Mouse (Mus musculus) liver, embryonic 14.5 days (tissue): ENCODE measurements around the gene Ptgfrn. TPM values are rescaled to one million over a fixed set of nuclear protein-coding genes. Genes with fewer than 3 reads are reported as not detected.

Source experiments
- ATAC-seq: fragments of 200-750 bp; cut with Nextera tagmentation; 2 replicates; pipeline ENCODE4 v1.8.0; 2017; ENCODE audit warnings: moderate number of reproducible peaks, mild to moderate bottlenecking, moderate library complexity; ENCODE audit not compliant: insufficient read depth
- DNase-seq, 3 experiments: peaks; one replicate each; pipeline ENCODE4 v3.0.0-alpha.2; 2012 to 2013; ENCODE audit warnings: low read depth in 3 of 3, low spot score in 3 of 3
- H3K27ac ChIP-seq: fragments of 300-500 bp; sonication (generic); 2 replicates; pipeline ENCODE4 v1.5.1; 2014; ENCODE audit warnings: moderate library complexity, mild to moderate bottlenecking, control low read depth, inconsistent platforms
- H3K27me3 ChIP-seq: fragments of 300-500 bp; sonication (generic); 2 replicates; pipeline ENCODE4 v1.6.1; 2014; ENCODE audit warnings: mild to moderate bottlenecking, low read length, moderate library complexity; ENCODE audit not compliant: control insufficient read depth, insufficient read depth
- H3K36me3 ChIP-seq: fragments of 300-500 bp; sonication (generic); replicated peaks from 2 replicates; pipeline ENCODE4 v1.6.1; 2014; ENCODE audit warnings: low read depth; ENCODE audit not compliant: control insufficient read depth, insufficient read depth
- H3K4me1 ChIP-seq, 2 experiments: fragments of 200-500 bp in 1 of 2; fragments of 300-500 bp in 1 of 2; sonication (generic) in 1 of 2; replicated peaks; 2 replicates each; pipeline ENCODE4 v1.6.1; 2012 to 2014; ENCODE audit warnings: antibody characterized with exemption in 1 of 2, inconsistent platforms in 1 of 2, low read length in 1 of 2; ENCODE audit not compliant: control insufficient read depth in 2 of 2, insufficient read depth in 2 of 2
- H3K4me2 ChIP-seq: fragments of 300-500 bp; sonication (generic); 2 replicates; pipeline ENCODE4 v1.6.1; 2014; ENCODE audit warnings: low read depth, mild to moderate bottlenecking, control low read depth, moderate library complexity
- H3K4me3 ChIP-seq, 2 experiments: fragments of 200-500 bp in 1 of 2; fragments of 300-500 bp in 1 of 2; sonication (generic) in 1 of 2; 2 replicates each; pipeline ENCODE4 v1.5.1; 2012 to 2014; ENCODE audit warnings: low read depth in 2 of 2, low read length in 2 of 2, mild to moderate bottlenecking in 2 of 2, control low read depth in 1 of 2, inconsistent platforms in 1 of 2, moderate library complexity in 1 of 2; ENCODE audit not compliant: insufficient read depth in 1 of 2
- H3K9ac ChIP-seq: fragments of 300-500 bp; sonication (generic); replicated peaks from 2 replicates; pipeline ENCODE4 v1.6.1; 2014; ENCODE audit warnings: mild to moderate bottlenecking, control low read depth, moderate library complexity
- H3K9me3 ChIP-seq: fragments of 300-500 bp; sonication (generic); 2 replicates; pipeline ENCODE4 v1.6.1; 2016; ENCODE audit warnings: low read length, mixed read lengths; ENCODE audit not compliant: control insufficient read depth
- CTCF ChIP-seq: IDR thresholded peaks from 2 replicates; pipeline ENCODE4 v1.5.1; 2016; ENCODE audit warnings: antibody characterized with exemption, low read depth, control low read depth
- EP300 ChIP-seq: IDR thresholded peaks from 2 replicates; pipeline ENCODE4 v1.6.1; 2016; ENCODE audit warnings: antibody characterized with exemption, low read depth
- WGBS: fragments of 180-500 bp; shearing (Covaris S2); extraction: QIAGEN DNeasy Blood & Tissue Kit; methylation state at CpG from one replicate; pipeline ENCODE4 v1.1.7; 2014; ENCODE audit not compliant: insufficient replicate concordance; 5-methylcytosine and 5-hydroxymethylcytosine counted together
- polyA plus RNA-seq, 2 experiments: library from polyadenylated mRNA; depleted of rRNA in 1 of 2; stranded (reverse) in 1 of 2; unstranded in 1 of 2; fragments of >200 nt; fragmentation: Nextera tagmentation in 1 of 2; extraction: Ambion mirVana in 1 of 2; gene quantifications; 2 replicates each; pipeline versions ENCODE4 v1.2.1 to v1.2.3; 2012 to 2014

Ptgfrn gene
- polyA plus RNA-seq, 2 experiments: 0.29 to 1.2 TPM

DNA sequence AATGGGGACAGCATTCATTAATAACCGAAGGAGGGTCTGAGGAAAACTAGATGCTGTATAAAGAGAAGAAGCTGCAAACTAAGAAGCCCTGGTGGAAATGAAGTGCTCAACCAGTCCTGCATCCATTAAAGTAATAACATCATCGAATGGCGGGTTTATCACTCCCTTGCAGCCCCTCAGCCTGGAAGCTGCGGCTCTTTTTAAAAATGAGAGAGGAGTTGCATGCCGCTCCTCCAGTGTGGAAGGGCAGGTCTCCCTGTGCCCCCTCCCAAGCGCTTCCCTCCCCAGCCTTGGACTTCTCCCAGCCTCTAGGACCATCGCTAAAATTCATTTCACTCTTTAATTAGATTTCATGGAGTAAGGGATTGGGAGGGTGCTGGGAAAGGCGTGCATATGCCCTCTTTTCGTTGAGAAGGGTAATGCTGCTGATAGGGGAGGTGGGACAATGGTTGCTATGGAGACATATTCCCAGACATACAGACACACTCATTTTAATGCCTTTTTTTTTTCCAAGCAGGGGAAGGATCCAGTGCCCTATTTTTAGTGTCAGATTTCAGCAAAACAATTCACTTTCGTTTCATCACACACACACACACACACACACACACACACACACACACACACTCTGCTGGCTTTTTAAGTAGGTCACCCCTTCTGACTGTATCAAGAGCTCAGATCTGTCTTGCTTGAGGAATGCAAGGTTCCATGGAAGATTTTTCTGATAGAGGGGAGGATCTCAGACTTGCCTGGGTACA, 35.4 kb upstream of the Ptgfrn start:
- WGBS: 46% methylated on average over 10 of the region's 10 CpGs
- DNase-seq: no peak
- no peak overlapping the region for H3K27ac ChIP-seq
- no peaks in the 10 kb centered on the region for H3K36me3 ChIP-seq
- H3K9ac ChIP-seq: no peak overlapping the region
- no peaks in the 10 kb centered on the region for H3K9me3 ChIP-seq
- ATAC-seq: no peak
- H3K4me3 ChIP-seq: no peak overlapping the region
- H3K27me3 ChIP-seq: no peaks in the 10 kb centered on the region
- no peaks in the 10 kb centered on the region for H3K4me1 ChIP-seq
- no peak overlapping the region for H3K4me2 ChIP-seq
- TF ChIP-seq EP300: no peak
- no peak for TF ChIP-seq CTCF

DNA sequence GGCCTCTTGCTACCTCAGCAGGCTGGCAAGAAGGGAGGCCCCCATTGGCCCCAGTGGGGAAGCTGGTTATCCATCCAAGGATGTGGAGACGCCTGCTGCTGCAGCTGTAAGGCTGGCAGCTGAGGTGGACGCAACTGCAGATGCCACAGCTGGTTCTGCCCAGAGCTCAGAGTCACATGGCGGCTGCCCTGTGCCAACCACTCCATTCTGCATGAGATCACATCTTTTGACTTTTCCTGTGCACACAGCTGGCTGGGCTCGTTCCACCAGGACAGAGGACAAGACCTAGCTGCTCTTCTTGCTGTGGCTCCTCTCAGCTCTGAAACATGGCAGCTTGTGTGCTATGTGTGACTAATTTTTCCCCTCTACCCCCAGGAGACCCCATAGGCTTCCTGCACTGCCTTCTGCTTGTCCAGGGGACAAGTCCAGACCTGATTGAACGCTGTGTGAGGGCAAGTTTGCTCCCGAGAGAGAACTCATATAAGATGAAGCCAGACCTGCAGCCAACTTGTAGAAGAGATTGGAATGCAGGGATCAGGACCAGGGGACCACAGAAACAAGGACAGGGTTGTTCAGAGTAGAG, 34.4 kb upstream of the Ptgfrn start:
- TF ChIP-seq EP300 (no peak), CTCF (no peak)
- ATAC-seq (no peak), DNase-seq (no peak)
- Histone ChIP-seq H3K9me3 (no peaks in the 10 kb centered on the region), H3K27ac (no peak overlapping the region), H3K27me3 (no peaks in the 10 kb centered on the region), H3K9ac (no peak overlapping the region), H3K4me2 (no peak overlapping the region), H3K36me3 (no peaks in the 10 kb centered on the region), H3K4me1 (no peaks in the 10 kb centered on the region), H3K4me3 (no peak overlapping the region)
- 39% methylated on average over 6 of the region's 6 CpGs for WGBS

GRCm38 (mm10) chr3:101143465-101143864, 33.4 kb upstream of the Ptgfrn start:
- Histone ChIP-seq H3K27ac (no peak overlapping the region), H3K27me3 (no peaks in the 10 kb centered on the region), H3K4me3 (no peak overlapping the region), H3K36me3 (no peaks in the 10 kb centered on the region), H3K9ac (no peak overlapping the region), H3K4me2 (no peak overlapping the region), H3K9me3 (no peaks in the 10 kb centered on the region), H3K4me1 (no peaks in the 10 kb centered on the region)
- WGBS: 68% methylated on average over 7 of the region's 7 CpGs
- no peak for ATAC-seq
- DNase-seq: no peak
- no peak for TF ChIP-seq CTCF
- no peak for TF ChIP-seq EP300

- Histone ChIP-seq H3K4me3 (no peak overlapping the region), H3K27me3 (no peaks in the 10 kb centered on the region), H3K27ac (no peak overlapping the region), H3K4me2 (no peak overlapping the region), H3K36me3 (no peaks in the 10 kb centered on the region), H3K4me1 (no peaks in the 10 kb centered on the region), H3K9ac (no peak overlapping the region), H3K9me3 (no peaks in the 10 kb centered on the region)
- TF ChIP-seq CTCF (no peak), EP300 (no peak)
- DNase-seq (no peak), ATAC-seq (no peak)
- WGBS: 63% methylated on average over 8 of the region's 8 CpGs
Observed at GRCm38 (mm10) chr3:101141864-101142263, 31.8 kb upstream of the Ptgfrn start.

DNA sequence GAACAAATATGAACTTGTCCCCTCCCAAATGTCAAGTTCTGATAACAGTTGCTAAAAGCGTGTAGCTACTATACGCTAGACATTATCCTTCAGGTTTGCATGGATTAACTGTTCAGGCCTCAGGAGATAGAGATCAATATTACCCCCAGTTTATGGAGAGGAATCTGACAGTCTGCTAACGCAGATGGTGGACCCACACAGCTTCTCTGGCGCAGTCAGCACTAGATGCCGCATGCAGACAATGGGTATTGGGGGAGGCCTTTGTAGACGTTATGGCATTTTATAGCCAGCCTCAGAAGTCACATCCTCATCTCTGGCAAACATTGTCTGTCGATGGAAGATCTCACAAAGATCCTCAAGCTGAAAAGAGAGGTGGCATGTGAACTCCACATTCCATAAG, 29.9 kb upstream of the Ptgfrn start:
- H3K4me2 ChIP-seq: no peak overlapping the region
- 60% methylated on average over 7 of the region's 7 CpGs for WGBS

More for the DNA sequence above, 29.9 kb upstream of the Ptgfrn start:
- no peak overlapping the region for H3K9ac ChIP-seq
- no peak overlapping the region for H3K27ac ChIP-seq
- TF ChIP-seq EP300 (no peak), CTCF (no peak)
- DNase-seq: no peak
- H3K36me3 ChIP-seq: no peaks in the 10 kb centered on the region
- H3K4me3 ChIP-seq: no peak overlapping the region
- no peak for ATAC-seq
- no peaks in the 10 kb centered on the region for H3K9me3 ChIP-seq
- no peaks in the 10 kb centered on the region for H3K4me1 ChIP-seq
- no peaks in the 10 kb centered on the region for H3K27me3 ChIP-seq
